Mouse (Mus musculus): ENCODE data around the gene Tmco5. TPM values are rescaled to one million over a fixed set of nuclear protein-coding genes. Genes with fewer than 3 reads are reported as not detected.

Gene Tmco5
- total RNA-seq (2015) (not detected in 2 replicates), total RNA-seq (2017) (not detected in 2 replicates)

DNA sequence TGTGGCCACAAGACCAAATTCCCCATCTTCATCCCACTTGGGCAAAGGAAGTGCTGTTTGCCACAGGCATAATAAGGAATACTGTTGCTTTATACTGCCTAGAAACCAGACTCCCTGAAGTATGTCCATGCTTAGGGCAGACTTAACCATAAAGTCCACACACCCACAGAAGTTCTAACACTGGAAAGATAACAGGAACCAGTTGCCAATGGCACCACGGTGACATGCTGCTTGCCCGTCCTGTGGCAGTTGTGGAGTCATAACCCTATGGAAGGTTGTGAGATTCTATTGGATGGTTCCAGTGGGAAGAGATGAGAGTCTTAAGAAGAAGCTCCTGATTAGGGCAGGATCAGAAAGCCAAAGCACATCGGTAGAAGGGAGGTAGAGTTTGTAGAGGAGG lies at the start of gene Tmco5:
Gene Tmco5 (plus strand): TSS at position 301 of the 400 bp plus-strand sequence.
- no peak for ATAC-seq (ENCODE audit: poor library complexity, severe bottlenecking)

- ATAC-seq (ENCODE audit: poor library complexity, severe bottlenecking) = no peak
Measured at GRCm38 (mm10) chr2:116831863-116832262, 46.6 kb upstream of the Tmco5 start.

GRCm38 (mm10) chr2:116837829-116838228 lies 40.7 kb upstream of the Tmco5 start:
- no peak for ATAC-seq (ENCODE audit: poor library complexity, severe bottlenecking)

- no peak for ATAC-seq (ENCODE audit: poor library complexity, severe bottlenecking)
Measured at GRCm38 (mm10) chr2:116838538-116839197, 39.8 kb upstream of the Tmco5 start.

- no peak for ATAC-seq (ENCODE audit: poor library complexity, severe bottlenecking)
Measured at GRCm38 (mm10) chr2:116849980-116850636, 28.4 kb upstream of the Tmco5 start.

DNA sequence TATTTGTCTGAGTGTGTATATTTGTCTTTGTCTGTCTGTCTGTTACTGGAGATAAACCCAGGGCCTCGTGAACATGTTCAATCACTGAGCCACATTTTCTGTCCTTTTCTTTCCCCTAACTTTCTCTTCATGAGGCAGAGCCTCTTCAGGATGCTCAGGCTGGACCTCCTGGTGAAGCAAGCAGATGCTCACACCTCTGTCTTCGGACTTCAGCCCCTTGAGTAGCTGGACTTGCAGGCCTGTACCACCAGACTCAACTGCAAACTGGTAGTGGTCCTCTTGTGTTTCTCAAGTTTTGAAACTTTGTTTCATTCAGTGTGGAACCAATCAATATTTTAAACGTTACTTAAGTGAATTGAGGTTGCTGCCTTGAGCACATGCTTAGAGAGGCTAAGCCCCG lies 27.1 kb upstream of the Tmco5 start:
- no peak for ATAC-seq (ENCODE audit: poor library complexity, severe bottlenecking)

GRCm38 (mm10) chr2:116852249-116852648 lies 26.2 kb upstream of the Tmco5 start:
- ATAC-seq (ENCODE audit: poor library complexity, severe bottlenecking) = no peak

DNA sequence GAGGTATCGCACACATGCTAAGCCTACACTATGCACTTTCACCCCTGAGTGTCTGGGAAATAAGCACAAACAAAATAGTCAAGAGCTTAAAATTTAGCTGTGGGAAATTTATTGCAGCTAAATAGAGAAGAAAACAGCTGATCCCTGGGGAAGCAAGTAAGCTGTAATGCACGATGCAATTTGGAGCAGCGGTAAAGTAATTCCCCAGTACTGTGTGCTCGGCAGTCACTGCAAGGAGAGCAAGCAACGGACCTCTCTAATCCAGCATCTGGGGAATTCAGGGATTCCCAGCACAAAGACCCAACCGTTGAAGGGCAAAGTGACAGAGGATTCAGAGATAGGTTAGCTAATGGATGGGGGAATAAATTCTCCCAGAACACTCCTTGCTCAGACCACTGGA lies 19.8 kb upstream of the Tmco5 start:
- ATAC-seq (ENCODE audit: poor library complexity, severe bottlenecking) = no peak

- ATAC-seq (ENCODE audit: poor library complexity, severe bottlenecking) = no peak
Measured at GRCm38 (mm10) chr2:116876955-116877615, 1.4 kb upstream of the Tmco5 start.

GRCm38 (mm10) chr2:116879730-116880129 lies 1.2 kb downstream of the Tmco5 start:
- no peak for ATAC-seq (ENCODE audit: poor library complexity, severe bottlenecking)

DNA sequence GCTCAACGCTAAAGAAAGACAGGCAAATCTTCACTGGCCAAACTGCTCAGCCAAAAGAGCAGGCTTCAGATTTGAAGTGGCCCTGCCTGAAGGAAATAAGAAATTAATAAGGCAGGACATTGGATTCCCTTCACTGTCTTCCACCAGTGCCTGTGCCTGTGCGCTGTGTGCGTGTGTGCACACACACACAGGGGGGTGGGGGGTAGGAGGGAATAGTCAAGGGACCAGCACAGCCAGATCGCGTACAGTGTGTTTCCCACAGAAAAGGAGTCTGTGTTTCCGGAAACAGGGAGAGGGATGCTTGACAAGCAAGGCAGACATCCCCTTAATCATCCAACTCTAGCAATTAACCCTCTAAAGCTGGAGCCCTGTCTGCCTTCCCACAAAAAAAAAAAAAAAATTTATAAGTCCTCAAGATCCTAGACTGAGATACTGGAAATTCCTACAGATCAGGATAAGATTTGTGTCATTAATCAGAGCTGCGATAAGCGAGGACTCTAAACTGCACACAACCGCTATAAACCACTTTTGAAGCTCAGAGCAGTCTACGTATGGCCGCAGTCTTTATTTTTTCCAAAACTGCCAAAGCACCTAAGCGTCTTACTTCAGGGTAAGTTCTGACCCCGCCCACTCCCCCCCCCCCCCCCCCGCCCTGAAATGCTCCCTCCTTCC lies 15.0 kb downstream of the Tmco5 start:
- ATAC-seq (ENCODE audit: poor library complexity, severe bottlenecking) = no peak

- ATAC-seq (ENCODE audit: poor library complexity, severe bottlenecking) = peak; percentile 64
Measured at GRCm38 (mm10) chr2:116893988-116894363, 15.5 kb downstream of the Tmco5 start.

- ATAC-seq (ENCODE audit: poor library complexity, severe bottlenecking) = peak; percentile 68
Measured at GRCm38 (mm10) chr2:116899615-116900272, 21.3 kb downstream of the Tmco5 start.

DNA sequence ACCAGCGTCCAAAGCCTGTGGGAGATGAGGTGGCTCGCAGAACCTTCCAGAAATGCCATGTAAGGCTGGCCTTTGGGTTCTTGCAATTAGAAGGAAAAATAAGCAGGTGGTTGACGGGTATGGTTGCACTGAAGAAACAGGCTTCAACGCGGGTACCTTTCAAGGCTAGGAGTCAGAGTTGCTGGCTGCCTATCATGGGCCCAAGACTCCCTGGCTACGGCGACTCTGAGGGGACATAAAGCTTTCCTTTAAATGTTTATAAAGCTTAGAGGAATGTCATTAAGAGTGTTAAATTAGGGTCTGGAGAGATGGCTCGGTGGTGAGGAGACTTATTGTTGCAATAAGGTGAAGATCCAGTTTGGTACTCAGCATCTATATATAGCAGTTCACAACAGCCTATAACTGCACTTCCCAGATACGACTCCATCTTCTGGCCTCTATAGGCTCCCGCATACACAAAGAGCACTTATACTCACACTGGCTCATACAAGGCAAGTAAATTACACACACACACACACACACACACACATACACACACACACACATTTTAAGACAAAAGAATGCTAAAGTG lies 21.9 kb downstream of the Tmco5 start:
- no peak for ATAC-seq (ENCODE audit: poor library complexity, severe bottlenecking)

DNA sequence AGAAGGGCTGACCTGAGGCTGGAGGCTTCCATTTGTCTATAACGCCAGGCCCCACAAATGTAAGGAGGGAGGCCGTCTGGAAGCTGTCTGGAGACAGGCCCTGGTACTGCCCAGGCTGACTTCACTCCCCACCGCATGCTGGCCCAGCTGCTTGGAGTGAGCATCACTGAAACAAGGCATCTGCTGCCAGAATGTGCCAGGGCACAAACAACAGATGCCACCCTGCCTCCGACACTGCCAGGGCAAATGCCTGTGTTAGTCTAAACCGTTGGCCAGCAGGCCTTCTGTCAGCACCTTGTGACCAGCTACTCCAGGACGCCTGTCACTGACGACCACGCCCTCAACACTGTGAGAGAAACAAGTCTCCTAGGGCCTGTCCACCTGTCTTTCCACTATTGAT lies 29.8 kb downstream of the Tmco5 start:
- ATAC-seq (ENCODE audit: poor library complexity, severe bottlenecking) = no peak

- no peak for ATAC-seq (ENCODE audit: poor library complexity, severe bottlenecking)
Measured at GRCm38 (mm10) chr2:116912334-116913070, 34.0 kb downstream of the Tmco5 start.

- no peak for ATAC-seq (ENCODE audit: poor library complexity, severe bottlenecking)
Measured at GRCm38 (mm10) chr2:116913677-116914405, 35.4 kb downstream of the Tmco5 start.

DNA sequence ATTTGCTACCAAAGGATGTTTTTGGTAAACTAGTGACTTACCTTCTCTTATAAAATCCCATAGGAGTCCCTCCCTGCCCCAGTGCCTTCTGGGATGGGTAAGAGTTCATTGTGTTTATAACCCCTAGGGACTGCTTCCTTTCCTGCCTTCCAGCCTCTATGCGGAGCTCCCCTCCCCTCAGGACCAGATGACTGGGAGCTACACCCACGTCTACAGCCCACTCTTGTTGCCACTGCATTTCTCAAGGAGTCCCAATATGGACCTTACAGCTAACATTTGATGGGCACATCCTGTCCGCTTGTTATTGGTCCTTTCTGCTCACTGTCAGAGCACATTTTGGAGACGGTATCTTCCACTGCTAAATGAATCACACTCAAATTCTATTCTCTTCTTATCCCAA lies 36.1 kb downstream of the Tmco5 start:
- no peak for ATAC-seq (ENCODE audit: poor library complexity, severe bottlenecking)

- no peak for ATAC-seq (ENCODE audit: poor library complexity, severe bottlenecking)
Measured at GRCm38 (mm10) chr2:116918598-116918997, 40.1 kb downstream of the Tmco5 start.

Data from megakaryocyte, adult 5-6 weeks (primary cell).